Mouse (Mus musculus): ENCODE data around the gene Mtg2. TPM values are rescaled to one million over a fixed set of nuclear protein-coding genes. Genes with fewer than 3 reads are reported as not detected.
A peak's percentile ranks its signal among the peaks of the same experiment; 100 is the strongest.

The Mtg2 gene
- polyA plus RNA-seq, 1 experiment from 2014 or later, result 19.8 TPM

DNA sequence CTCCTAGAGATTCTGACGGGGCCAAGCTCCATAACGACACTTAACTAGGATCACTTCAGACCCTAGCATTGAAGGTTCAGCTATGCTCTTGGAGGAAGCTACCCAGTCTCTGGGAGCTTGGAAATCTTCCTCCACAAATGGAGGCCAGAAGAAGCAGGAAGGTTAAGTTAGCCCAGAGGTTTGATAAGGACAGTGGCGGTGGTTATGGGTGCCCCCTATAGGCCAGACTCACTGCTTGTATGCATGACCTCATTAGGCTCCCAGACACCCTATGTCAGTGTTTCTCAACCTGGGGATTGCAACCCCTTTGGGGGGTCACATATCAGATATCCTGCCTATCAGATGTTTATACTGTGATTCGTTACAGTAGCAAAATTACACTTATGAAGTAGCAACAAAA, 36.7 kb downstream of the Mtg2 start:
- Histone ChIP-seq H3K36me3 (ENCODE audit: control insufficient read depth, insufficient read depth, low read length) (no peaks in the 10 kb centered on the region), H3K9me3 (ENCODE audit: control insufficient read depth, low read length) (no peaks in the 10 kb centered on the region), H3K27ac (replicated peaks; ENCODE audit: low read depth, low read length) (no peak overlapping the region), H3K27me3 (replicated peaks; ENCODE audit: control insufficient read depth, insufficient read depth, low read length) (peaks cover 39% of the 10 kb centered on the region), H3K4me1 (ENCODE audit: control insufficient read depth, insufficient read depth, low read length) (peaks cover 12% of the 10 kb centered on the region; the same call in 1 of the 2 replicates), H3K4me3 (ENCODE audit: low read depth, low read length) (no peak overlapping the region), H3K4me2 (ENCODE audit: low read depth, low read length) (no peak overlapping the region), H3K9ac (ENCODE audit: low read depth, low read length) (no peak overlapping the region)
- DNase-seq (ENCODE audit: low spot score) (no peak), ATAC-seq (ENCODE audit: low read depth) (no peak)
- 56% methylated on average over 4 of the region's 4 CpGs for WGBS

- H3K36me3 ChIP-seq (ENCODE audit: control insufficient read depth, insufficient read depth, low read length), result no peaks in the 10 kb centered on the region
- peaks cover 27% of the 10 kb centered on the region for H3K27me3 ChIP-seq (replicated peaks; ENCODE audit: control insufficient read depth, insufficient read depth, low read length)
- peaks cover 12% of the 10 kb centered on the region; the same call in 1 of the 2 replicates for H3K4me1 ChIP-seq (ENCODE audit: control insufficient read depth, insufficient read depth, low read length)
- no peak overlapping the region for H3K9ac ChIP-seq (ENCODE audit: low read depth, low read length)
- ATAC-seq (ENCODE audit: low read depth) (no peak), DNase-seq (ENCODE audit: low spot score) (no peak)
- H3K4me3 ChIP-seq (ENCODE audit: low read depth, low read length), result no peak overlapping the region
- no peak overlapping the region for H3K27ac ChIP-seq (replicated peaks; ENCODE audit: low read depth, low read length)
- H3K9me3 ChIP-seq (ENCODE audit: control insufficient read depth, low read length), result no peaks in the 10 kb centered on the region
- no peak overlapping the region for H3K4me2 ChIP-seq (ENCODE audit: low read depth, low read length)
- 61% methylated on average over 6 of the region's 6 CpGs for WGBS
Observed at GRCm38 (mm10) chr2:180108285-180108684, 37.9 kb downstream of the Mtg2 start.

- H3K4me1 ChIP-seq (ENCODE audit: control insufficient read depth, insufficient read depth, low read length), result peaks cover 3% of the 10 kb centered on the region; the same call in 1 of the 2 replicates
- ATAC-seq (ENCODE audit: low read depth) (no peak), DNase-seq (ENCODE audit: low spot score) (peak; percentile 51)
- no peaks in the 10 kb centered on the region for H3K36me3 ChIP-seq (ENCODE audit: control insufficient read depth, insufficient read depth, low read length)
- H3K27me3 ChIP-seq (replicated peaks; ENCODE audit: control insufficient read depth, insufficient read depth, low read length), result no peaks in the 10 kb centered on the region
- WGBS, result 51% methylated on average over 17 of the region's 17 CpGs
- H3K27ac ChIP-seq (replicated peaks; ENCODE audit: low read depth, low read length), result no peak overlapping the region
- no peaks in the 10 kb centered on the region for H3K9me3 ChIP-seq (ENCODE audit: control insufficient read depth, low read length)
- H3K9ac ChIP-seq (ENCODE audit: low read depth, low read length), result no peak overlapping the region
- no peak overlapping the region for H3K4me2 ChIP-seq (ENCODE audit: low read depth, low read length)
- H3K4me3 ChIP-seq (ENCODE audit: low read depth, low read length), result no peak overlapping the region
Observed at GRCm38 (mm10) chr2:180113909-180114890, 43.8 kb downstream of the Mtg2 start.

- no peak for ATAC-seq (ENCODE audit: low read depth)
- Histone ChIP-seq H3K27ac (replicated peaks; ENCODE audit: low read depth, low read length) (no peak overlapping the region), H3K36me3 (ENCODE audit: control insufficient read depth, insufficient read depth, low read length) (no peaks in the 10 kb centered on the region), H3K4me2 (ENCODE audit: low read depth, low read length) (no peak overlapping the region), H3K9ac (ENCODE audit: low read depth, low read length) (0 out of 2 replicates have a peak overlapping the region, but pooled peaks have one; percentile 19), H3K9me3 (ENCODE audit: control insufficient read depth, low read length) (no peaks in the 10 kb centered on the region), H3K4me3 (ENCODE audit: low read depth, low read length) (no peak overlapping the region), H3K27me3 (replicated peaks; ENCODE audit: control insufficient read depth, insufficient read depth, low read length) (no peaks in the 10 kb centered on the region), H3K4me1 (ENCODE audit: control insufficient read depth, insufficient read depth, low read length) (peaks cover 8% of the 10 kb centered on the region; the same call in 1 of the 2 replicates)
- 40% methylated on average over 6 of the region's 6 CpGs for WGBS
- DNase-seq (ENCODE audit: low spot score), result peak; percentile 57
Observed at GRCm38 (mm10) chr2:180115279-180115678, 44.9 kb downstream of the Mtg2 start.

DNA sequence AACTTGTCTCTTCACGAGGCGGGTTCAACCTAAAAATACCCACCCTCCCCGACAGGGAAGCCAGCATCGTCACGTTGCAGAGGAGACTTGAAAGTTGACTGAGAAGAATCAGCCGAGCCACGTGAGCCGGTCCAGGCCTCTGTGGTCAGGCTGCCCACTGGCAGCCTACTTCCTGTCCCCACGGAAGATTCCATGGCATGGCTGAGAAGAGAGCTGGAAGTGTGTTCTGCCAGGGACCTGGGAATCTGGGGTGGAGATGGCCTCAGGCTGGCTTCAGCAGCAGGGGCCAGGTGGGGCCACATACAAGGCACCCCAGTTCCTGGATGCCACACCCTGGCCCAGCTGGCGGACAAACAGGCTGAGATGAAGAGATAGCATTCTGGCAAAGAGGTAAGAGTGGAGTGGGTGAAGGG, 45.7 kb downstream of the Mtg2 start:
- Histone ChIP-seq H3K4me1 (ENCODE audit: control insufficient read depth, insufficient read depth, low read length) (peaks cover 9% of the 10 kb centered on the region; the same call in 1 of the 2 replicates), H3K4me2 (ENCODE audit: low read depth, low read length) (no peak overlapping the region), H3K9ac (ENCODE audit: low read depth, low read length) (no peak overlapping the region), H3K27me3 (replicated peaks; ENCODE audit: control insufficient read depth, insufficient read depth, low read length) (no peaks in the 10 kb centered on the region), H3K36me3 (ENCODE audit: control insufficient read depth, insufficient read depth, low read length) (no peaks in the 10 kb centered on the region), H3K9me3 (ENCODE audit: control insufficient read depth, low read length) (no peaks in the 10 kb centered on the region), H3K27ac (replicated peaks; ENCODE audit: low read depth, low read length) (no peak overlapping the region), H3K4me3 (ENCODE audit: low read depth, low read length) (no peak overlapping the region)
- DNase-seq (ENCODE audit: low spot score) (no peak), ATAC-seq (ENCODE audit: low read depth) (no peak)
- WGBS, result 75% methylated on average over 10 of the region's 10 CpGs

- H3K9ac ChIP-seq (ENCODE audit: low read depth, low read length), result no peak overlapping the region
- no peak overlapping the region for H3K4me3 ChIP-seq (ENCODE audit: low read depth, low read length)
- 72% methylated on average over 8 of the region's 8 CpGs for WGBS
- no peaks in the 10 kb centered on the region for H3K27me3 ChIP-seq (replicated peaks; ENCODE audit: control insufficient read depth, insufficient read depth, low read length)
- ATAC-seq (ENCODE audit: low read depth) (no peak), DNase-seq (ENCODE audit: low spot score) (no peak)
- no peak overlapping the region for H3K27ac ChIP-seq (replicated peaks; ENCODE audit: low read depth, low read length)
- peaks cover 9% of the 10 kb centered on the region; the same call in 1 of the 2 replicates for H3K4me1 ChIP-seq (ENCODE audit: control insufficient read depth, insufficient read depth, low read length)
- no peak overlapping the region for H3K4me2 ChIP-seq (ENCODE audit: low read depth, low read length)
- H3K36me3 ChIP-seq (ENCODE audit: control insufficient read depth, insufficient read depth, low read length), result no peaks in the 10 kb centered on the region
- H3K9me3 ChIP-seq (ENCODE audit: control insufficient read depth, low read length), result no peaks in the 10 kb centered on the region
Observed at GRCm38 (mm10) chr2:180116741-180117484, 46.5 kb downstream of the Mtg2 start.

- H3K27ac ChIP-seq (replicated peaks; ENCODE audit: low read depth, low read length), result no peak overlapping the region
- ATAC-seq (ENCODE audit: low read depth), result no peak
- peaks cover 9% of the 10 kb centered on the region; the same call in 1 of the 2 replicates for H3K4me1 ChIP-seq (ENCODE audit: control insufficient read depth, insufficient read depth, low read length)
- H3K36me3 ChIP-seq (ENCODE audit: control insufficient read depth, insufficient read depth, low read length), result no peaks in the 10 kb centered on the region
- no peak overlapping the region for H3K4me3 ChIP-seq (ENCODE audit: low read depth, low read length)
- no peaks in the 10 kb centered on the region for H3K27me3 ChIP-seq (replicated peaks; ENCODE audit: control insufficient read depth, insufficient read depth, low read length)
- no peaks in the 10 kb centered on the region for H3K9me3 ChIP-seq (ENCODE audit: control insufficient read depth, low read length)
- H3K4me2 ChIP-seq (ENCODE audit: low read depth, low read length), result peak overlapping the region; percentile 26; the same call in 1 of the 2 replicates
- 0 out of 2 replicates have a peak overlapping the region, but pooled peaks have one; percentile 25 for H3K9ac ChIP-seq (ENCODE audit: low read depth, low read length)
- WGBS, result 6% methylated on average over 13 of the region's 13 CpGs
- DNase-seq (ENCODE audit: low spot score), result peak; percentile 69
Observed at GRCm38 (mm10) chr2:180117485-180118194, 47.3 kb downstream of the Mtg2 start.
